Mouse (Mus musculus): ENCODE results near the gene Stk32c. TPM values are rescaled to one million over a fixed set of nuclear protein-coding genes. Genes with fewer than 3 reads are reported as not detected.

Stk32c gene
- polyA plus RNA-seq, 2 experiments, result 0.32 to 4.1 TPM

GRCm38 (mm10) chr7:139186436-139186835 is 26.7 kb downstream of the Stk32c start:
- Histone ChIP-seq H3K27me3 (ENCODE audit: control insufficient read depth, insufficient read depth, low read length) (peaks cover 22% of the 10 kb centered on the region), H3K9ac (ENCODE audit: low read depth, low read length, severe bottlenecking) (no peak overlapping the region), H3K4me3 (replicated peaks; ENCODE audit: low read length) (no peak overlapping the region), H3K36me3 (ENCODE audit: control insufficient read depth, insufficient read depth, low read length) (no peaks in the 10 kb centered on the region), H3K27ac (replicated peaks; ENCODE audit: low read depth, low read length) (no peak overlapping the region), H3K9me3 (ENCODE audit: control insufficient read depth, low read length) (no peaks in the 10 kb centered on the region), H3K4me1 (ENCODE audit: control insufficient read depth, insufficient read depth, low read length) (peaks cover 9% of the 10 kb centered on the region), H3K4me2 (replicated peaks; ENCODE audit: low read depth, low read length, severe bottlenecking) (no peak overlapping the region)
- WGBS, result 47% methylated on average over 8 of the region's 8 CpGs
- no peak for TF ChIP-seq POLR2A (IDR thresholded peaks at IDR 0.05; ENCODE audit: borderline replicate concordance, extremely low read depth, insufficient read depth, insufficient read length)
- DNase-seq (ENCODE audit: low spot score), result no peak
- ATAC-seq (ENCODE audit: low FRiP score, low read depth), result no peak

GRCm38 (mm10) chr7:139185971-139186370 is 27.1 kb downstream of the Stk32c start:
- no peak overlapping the region for H3K4me3 ChIP-seq (replicated peaks; ENCODE audit: low read length)

GRCm38 (mm10) chr7:139184846-139185245 is 28.3 kb downstream of the Stk32c start:
- 86% methylated on average over 7 of the region's 7 CpGs for WGBS
- no peak overlapping the region for H3K27ac ChIP-seq (replicated peaks; ENCODE audit: low read depth, low read length)
- no peak overlapping the region for H3K4me2 ChIP-seq (replicated peaks; ENCODE audit: low read depth, low read length, severe bottlenecking)
- DNase-seq (ENCODE audit: low spot score) (no peak), ATAC-seq (ENCODE audit: low FRiP score, low read depth) (no peak)
- no peaks in the 10 kb centered on the region for H3K9me3 ChIP-seq (ENCODE audit: control insufficient read depth, low read length)
- H3K27me3 ChIP-seq (ENCODE audit: control insufficient read depth, insufficient read depth, low read length), result peaks cover 22% of the 10 kb centered on the region
- peaks cover 9% of the 10 kb centered on the region for H3K4me1 ChIP-seq (ENCODE audit: control insufficient read depth, insufficient read depth, low read length)
- no peak overlapping the region for H3K4me3 ChIP-seq (replicated peaks; ENCODE audit: low read length)
- no peak for TF ChIP-seq POLR2A (IDR thresholded peaks at IDR 0.05; ENCODE audit: borderline replicate concordance, extremely low read depth, insufficient read depth, insufficient read length)
- no peak overlapping the region for H3K9ac ChIP-seq (ENCODE audit: low read depth, low read length, severe bottlenecking)
- H3K36me3 ChIP-seq (ENCODE audit: control insufficient read depth, insufficient read depth, low read length), result no peaks in the 10 kb centered on the region

More at GRCm38 (mm10) chr7:139185971-139186370, 27.1 kb downstream of the Stk32c start:
- peaks cover 9% of the 10 kb centered on the region for H3K4me1 ChIP-seq (ENCODE audit: control insufficient read depth, insufficient read depth, low read length)
- H3K27ac ChIP-seq (replicated peaks; ENCODE audit: low read depth, low read length), result no peak overlapping the region
- no peak overlapping the region for H3K4me2 ChIP-seq (replicated peaks; ENCODE audit: low read depth, low read length, severe bottlenecking)
- TF ChIP-seq POLR2A (IDR thresholded peaks at IDR 0.05; ENCODE audit: borderline replicate concordance, extremely low read depth, insufficient read depth, insufficient read length), result no peak
- no peak overlapping the region for H3K9ac ChIP-seq (ENCODE audit: low read depth, low read length, severe bottlenecking)
- ATAC-seq (ENCODE audit: low FRiP score, low read depth), result no peak
- H3K9me3 ChIP-seq (ENCODE audit: control insufficient read depth, low read length), result no peaks in the 10 kb centered on the region
- DNase-seq (ENCODE audit: low spot score), result no peak
- H3K27me3 ChIP-seq (ENCODE audit: control insufficient read depth, insufficient read depth, low read length), result peaks cover 22% of the 10 kb centered on the region
- H3K36me3 ChIP-seq (ENCODE audit: control insufficient read depth, insufficient read depth, low read length), result no peaks in the 10 kb centered on the region
- 22% methylated on average over 5 of the region's 5 CpGs for WGBS

- Histone ChIP-seq H3K9ac (ENCODE audit: low read depth, low read length, severe bottlenecking) (no peak overlapping the region), H3K4me1 (ENCODE audit: control insufficient read depth, insufficient read depth, low read length) (peaks cover 9% of the 10 kb centered on the region), H3K27me3 (ENCODE audit: control insufficient read depth, insufficient read depth, low read length) (peaks cover 22% of the 10 kb centered on the region), H3K4me3 (replicated peaks; ENCODE audit: low read length) (no peak overlapping the region), H3K27ac (replicated peaks; ENCODE audit: low read depth, low read length) (no peak overlapping the region), H3K36me3 (ENCODE audit: control insufficient read depth, insufficient read depth, low read length) (no peaks in the 10 kb centered on the region), H3K9me3 (ENCODE audit: control insufficient read depth, low read length) (no peaks in the 10 kb centered on the region), H3K4me2 (replicated peaks; ENCODE audit: low read depth, low read length, severe bottlenecking) (no peak overlapping the region)
- TF ChIP-seq POLR2A (IDR thresholded peaks at IDR 0.05; ENCODE audit: borderline replicate concordance, extremely low read depth, insufficient read depth, insufficient read length), result no peak
- ATAC-seq (ENCODE audit: low FRiP score, low read depth) (no peak), DNase-seq (ENCODE audit: low spot score) (no peak)
- 77% methylated on average over 4 of the region's 4 CpGs for WGBS
Measured at GRCm38 (mm10) chr7:139184396-139184795, 28.7 kb downstream of the Stk32c start.

GRCm38 (mm10) chr7:139180058-139180457 is 33.0 kb downstream of the Stk32c start:
- Histone ChIP-seq H3K4me1 (ENCODE audit: control insufficient read depth, insufficient read depth, low read length) (no peaks in the 10 kb centered on the region), H3K9ac (ENCODE audit: low read depth, low read length, severe bottlenecking) (no peak overlapping the region), H3K4me3 (replicated peaks; ENCODE audit: low read length) (no peak overlapping the region), H3K9me3 (ENCODE audit: control insufficient read depth, low read length) (no peaks in the 10 kb centered on the region), H3K27ac (replicated peaks; ENCODE audit: low read depth, low read length) (no peak overlapping the region), H3K4me2 (replicated peaks; ENCODE audit: low read depth, low read length, severe bottlenecking) (no peak overlapping the region), H3K36me3 (ENCODE audit: control insufficient read depth, insufficient read depth, low read length) (no peaks in the 10 kb centered on the region), H3K27me3 (ENCODE audit: control insufficient read depth, insufficient read depth, low read length) (no peaks in the 10 kb centered on the region)
- TF ChIP-seq POLR2A (IDR thresholded peaks at IDR 0.05; ENCODE audit: borderline replicate concordance, extremely low read depth, insufficient read depth, insufficient read length), result no peak
- 80% methylated on average over 3 of the region's 3 CpGs for WGBS
- ATAC-seq (ENCODE audit: low FRiP score, low read depth), result no peak
- no peak for DNase-seq (ENCODE audit: low spot score)

GRCm38 (mm10) chr7:139179299-139179698 is 33.8 kb downstream of the Stk32c start:
- H3K4me1 ChIP-seq (ENCODE audit: control insufficient read depth, insufficient read depth, low read length), result no peaks in the 10 kb centered on the region
- ATAC-seq (ENCODE audit: low FRiP score, low read depth) (no peak), DNase-seq (ENCODE audit: low spot score) (no peak)
- no peaks in the 10 kb centered on the region for H3K27me3 ChIP-seq (ENCODE audit: control insufficient read depth, insufficient read depth, low read length)
- H3K27ac ChIP-seq (replicated peaks; ENCODE audit: low read depth, low read length), result no peak overlapping the region
- no peak overlapping the region for H3K4me3 ChIP-seq (replicated peaks; ENCODE audit: low read length)
- 74% methylated on average over 5 of the region's 5 CpGs for WGBS
- H3K9me3 ChIP-seq (ENCODE audit: control insufficient read depth, low read length), result no peaks in the 10 kb centered on the region
- TF ChIP-seq POLR2A (IDR thresholded peaks at IDR 0.05; ENCODE audit: borderline replicate concordance, extremely low read depth, insufficient read depth, insufficient read length), result no peak
- H3K4me2 ChIP-seq (replicated peaks; ENCODE audit: low read depth, low read length, severe bottlenecking), result no peak overlapping the region
- no peaks in the 10 kb centered on the region for H3K36me3 ChIP-seq (ENCODE audit: control insufficient read depth, insufficient read depth, low read length)
- no peak overlapping the region for H3K9ac ChIP-seq (ENCODE audit: low read depth, low read length, severe bottlenecking)
